8 mouse cellular contexts compared by ENCODE assay signal in the genomic region with DNA sequence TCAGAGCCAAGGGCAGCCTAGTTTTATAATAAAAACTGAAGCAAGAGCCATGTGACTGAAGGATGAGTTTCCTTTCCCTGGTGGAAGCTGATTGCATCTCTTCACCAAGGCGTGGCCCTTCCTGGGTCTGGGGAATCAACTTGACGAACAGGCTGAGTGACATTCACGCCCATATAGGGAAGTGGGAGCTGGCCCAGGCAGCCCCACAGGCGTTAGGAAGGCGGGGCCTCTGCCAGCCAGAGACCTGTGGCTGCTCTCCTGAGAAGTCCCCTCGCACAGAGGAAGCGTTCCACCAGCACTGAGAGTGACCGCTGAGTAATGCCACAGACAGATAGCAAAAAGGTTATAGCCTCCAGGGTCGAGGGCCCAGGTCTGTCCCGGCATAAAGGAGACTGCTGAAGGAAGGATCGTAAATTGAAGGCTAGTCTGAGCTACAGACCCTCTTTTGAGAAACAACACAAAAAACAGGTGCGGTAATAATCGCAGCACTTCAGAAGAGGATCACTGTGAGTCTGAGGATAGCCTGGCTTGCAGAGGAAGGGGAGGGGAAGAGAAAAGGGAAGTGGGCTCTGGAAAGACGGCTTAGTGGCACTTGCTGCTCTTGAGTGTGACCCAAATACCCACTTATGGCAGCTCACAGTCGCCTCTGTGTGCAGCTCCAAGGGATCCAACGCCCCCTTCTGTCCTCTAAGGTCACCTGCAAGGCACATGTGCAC. TPM values are rescaled to one million over a fixed set of nuclear protein-coding genes. Genes with fewer than 3 reads are reported as not detected.
A peak's percentile ranks its signal among the peaks of the same experiment; 100 is the strongest.
DNase-seq lines count a peak whose midpoint lies in the region; ATAC-seq and TF ChIP-seq lines count a peak whose summit lies in the region.

No protein-coding gene starts in this region.

- no peaks in the 10 kb centered on the region for H3K9me3 ChIP-seq in hindbrain, postnatal 0 days (ENCODE audit: low read length)
- H3K9me3 ChIP-seq in liver, embryonic 14.5 days (ENCODE audit: control insufficient read depth, low read length), result no peaks in the 10 kb centered on the region

- WGBS in hindbrain, postnatal 0 days, result 5% methylated on average over 16 of the region's 16 CpGs
- under 1% methylated on average over 16 of the region's 16 CpGs for WGBS in liver, embryonic 14.5 days (ENCODE audit: insufficient replicate concordance)
- WGBS in thymus, adult 2 months, result 3% methylated on average over 16 of the region's 16 CpGs

- peak overlapping the region; percentile 35 for H3K4me2 ChIP-seq in hindbrain, postnatal 0 days (ENCODE audit: low read depth, low read length)
- H3K4me2 ChIP-seq in liver, embryonic 14.5 days (ENCODE audit: low read depth), result peak overlapping the region; percentile 84

- H3K4me1 ChIP-seq in hindbrain, postnatal 0 days (ENCODE audit: insufficient read depth, low read length), result no peaks in the 10 kb centered on the region
- peaks cover 17 to 25% of the 10 kb centered on the region in 2 experiments for H3K4me1 ChIP-seq in liver, embryonic 14.5 days (replicated peaks; ENCODE audit: control insufficient read depth in 2 of 2, insufficient read depth in 2 of 2, low read length in 1 of 2)
- H3K4me1 ChIP-seq in thymus, adult 2 months (replicated peaks; ENCODE audit: control insufficient read depth, insufficient read depth, low read length), result peaks cover 27% of the 10 kb centered on the region

- no peaks in the 10 kb centered on the region for H3K36me3 ChIP-seq in hindbrain, postnatal 0 days (ENCODE audit: insufficient read depth, low read length)
- no peaks in the 10 kb centered on the region for H3K36me3 ChIP-seq in liver, embryonic 14.5 days (replicated peaks; ENCODE audit: control insufficient read depth, insufficient read depth, low read depth)
- H3K36me3 ChIP-seq in thymus, adult 2 months (ENCODE audit: control insufficient read depth, insufficient read depth, low read length), result no peaks in the 10 kb centered on the region

- no peaks in the 10 kb centered on the region for H3K27me3 ChIP-seq in hindbrain, postnatal 0 days (ENCODE audit: insufficient read depth, low read length)
- H3K27me3 ChIP-seq in liver, embryonic 14.5 days (ENCODE audit: control insufficient read depth, insufficient read depth, low read length), result no peaks in the 10 kb centered on the region
- no peaks in the 10 kb centered on the region for H3K27me3 ChIP-seq in thymus, adult 2 months (ENCODE audit: control insufficient read depth, insufficient read depth, low read length)

- peak; percentile 73 for DNase-seq in layer of hippocampus, adult 9-11 months
- no peak for DNase-seq in layer of hippocampus, postnatal 36 days
- DNase-seq in c-Kit-positive CD71-positive TER-119-positive erythroid progenitor cells, embryonic 14.5 days (ENCODE audit: low spot score), result peak; percentile 76
- DNase-seq in gastrocnemius, adult 8-10 months (ENCODE audit: low spot score in 2 of 2), result peak; percentile 39
- peak; percentile 68 for DNase-seq in hindbrain, postnatal 0 days (ENCODE audit: low spot score)
- peak; percentile 73 for DNase-seq in liver, embryonic 14.5 days (ENCODE audit: low read depth in 3 of 3, low spot score in 3 of 3)
- DNase-seq in natural killer cell, adult 2 months (ENCODE audit: low spot score in 2 of 2), result peak; percentile 64 to 68
- DNase-seq in thymus, adult 2 months, result peak; percentile 58

- TF ChIP-seq CTCF in hindbrain, postnatal 0 days (IDR thresholded peaks at IDR 0.05; ENCODE audit: low read depth), result peak; percentile 64
- peak; percentile 82 for TF ChIP-seq CTCF in liver, embryonic 14.5 days (IDR thresholded peaks at IDR 0.05; ENCODE audit: low read depth)
- TF ChIP-seq CTCF in thymus, adult 2 months (IDR thresholded peaks at IDR 0.05; ENCODE audit: borderline replicate concordance, control insufficient read depth, extremely low read depth, insufficient read depth, low read length, poor library complexity), result no peak

- TF ChIP-seq EP300 in liver, embryonic 14.5 days (IDR thresholded peaks at IDR 0.05; ENCODE audit: low read depth), result no peak

- no peak overlapping the region; the same call in 1 of the 2 replicates for H3K27ac ChIP-seq in hindbrain, postnatal 0 days
- H3K27ac ChIP-seq in liver, embryonic 14.5 days, result peak overlapping the region; percentile 80
- H3K27ac ChIP-seq in thymus, adult 2 months (ENCODE audit: control insufficient read depth, insufficient read depth, low read length), result peak overlapping the region; percentile 81

- no peak overlapping the region for H3K9ac ChIP-seq in hindbrain, postnatal 0 days (replicated peaks; ENCODE audit: low read length)
- peak overlapping the region; percentile 68 for H3K9ac ChIP-seq in liver, embryonic 14.5 days (replicated peaks)

- no peak overlapping the region for H3K4me3 ChIP-seq in hindbrain, postnatal 0 days (ENCODE audit: low read length)
- H3K4me3 ChIP-seq in liver, embryonic 14.5 days (ENCODE audit: insufficient read depth in 1 of 2, low read depth in 2 of 2, low read length in 2 of 2), result peak overlapping the region; percentile 47 to 48
- peak overlapping the region; percentile 19 for H3K4me3 ChIP-seq in thymus, adult 2 months (ENCODE audit: control insufficient read depth, insufficient read depth, low read length)

- peak; percentile 27; the same call in 1 of the 2 replicates for TF ChIP-seq POLR2A in thymus, adult 2 months (IDR thresholded peaks at IDR 0.05; ENCODE audit: control insufficient read depth, extremely low read depth, insufficient read depth, low read length, poor library complexity)

- ATAC-seq in hindbrain, postnatal 0 days, result peak; percentile 30; the same call in 1 of the 2 replicates
- ATAC-seq in liver, embryonic 14.5 days (ENCODE audit: insufficient read depth), result peak; percentile 73

RNA-seq across cellular contexts. Expression of a gene that starts 5.2 kb away (rescaled TPM):
- total RNA-seq in layer of hippocampus, postnatal 36 days (2021), result 10 to 100 TPM; 31.4 to 33.4 TPM
- 10 to 100 TPM; 20.5 to 26.4 (median 25.2) TPM for total RNA-seq in gastrocnemius, adult 8-10 months (2022)
- 38.4 and 41.9 TPM in 2 replicates for total RNA-seq in hindbrain, postnatal 0 days (2014; rRNA removed)
- polyA plus RNA-seq in hindbrain, postnatal 0 days (2015; fragmentation: Nextera tagmentation; extraction: Ambion mirVana), result 23.4 and 23.6 TPM in 2 replicates
- 18.3 and 19.2 TPM in 2 replicates for polyA plus RNA-seq in liver, embryonic 14.5 days (2012; rRNA removed)
- 22.7 and 32.9 TPM in 2 replicates for polyA plus RNA-seq in liver, embryonic 14.5 days (2014; fragmentation: Nextera tagmentation; extraction: Ambion mirVana)
- 84.5 and 116 TPM in 2 replicates for polyA plus RNA-seq in thymus, adult 2 months (2012; rRNA removed)

RNA-seq across cellular contexts. Expression of a gene that starts 41.2 kb away (rescaled TPM):
- total RNA-seq in layer of hippocampus, postnatal 36 days (2021), result 10 to 100 TPM; 77.3 to 80.9 TPM
- total RNA-seq in gastrocnemius, adult 8-10 months (2022), result 10 to 100 TPM; 23.1 to 26.1 (median 24.6) TPM
- total RNA-seq in hindbrain, postnatal 0 days (2014; rRNA removed), result 155 and 172 TPM in 2 replicates
- polyA plus RNA-seq in hindbrain, postnatal 0 days (2015; fragmentation: Nextera tagmentation; extraction: Ambion mirVana), result 50.1 and 50.3 TPM in 2 replicates
- 19.2 and 19.4 TPM in 2 replicates for polyA plus RNA-seq in liver, embryonic 14.5 days (2012; rRNA removed)
- polyA plus RNA-seq in liver, embryonic 14.5 days (2014; fragmentation: Nextera tagmentation; extraction: Ambion mirVana), result 15.6 and 19.6 TPM in 2 replicates
- 186 and 190 TPM in 2 replicates for polyA plus RNA-seq in thymus, adult 2 months (2012; rRNA removed)

RNA-seq across cellular contexts. Expression of a gene that starts 41.3 kb away (rescaled TPM):
- 10 to 100 TPM; 47.0 to 51.3 TPM for total RNA-seq in layer of hippocampus, postnatal 36 days (2021)
- 10 to 100 TPM; 16.7 to 20.4 (median 18.1) TPM for total RNA-seq in gastrocnemius, adult 8-10 months (2022)
- 15.1 and 15.4 TPM in 2 replicates for total RNA-seq in hindbrain, postnatal 0 days (2014; rRNA removed)
- 42.9 and 47.1 TPM in 2 replicates for polyA plus RNA-seq in hindbrain, postnatal 0 days (2015; fragmentation: Nextera tagmentation; extraction: Ambion mirVana)
- polyA plus RNA-seq in liver, embryonic 14.5 days (2012; rRNA removed), result 4.7 and 6.2 TPM in 2 replicates
- 8.8 and 10.3 TPM in 2 replicates for polyA plus RNA-seq in liver, embryonic 14.5 days (2014; fragmentation: Nextera tagmentation; extraction: Ambion mirVana)
- 17.8 and 18.1 TPM in 2 replicates for polyA plus RNA-seq in thymus, adult 2 months (2012; rRNA removed)

Comparison
In these comparisons a context has a peak if more than half of its experiments do, and no peak if none do; other contexts are left out.
1. DNase-seq: peak in layer of hippocampus, adult 9-11 months (single experiment), c-Kit-positive CD71-positive TER-119-positive erythroid progenitor cells, embryonic 14.5 days (single experiment), gastrocnemius, adult 8-10 months (2 of 2), hindbrain, postnatal 0 days (single experiment), liver, embryonic 14.5 days (3 of 3), natural killer cell, adult 2 months (2 of 2) and thymus, adult 2 months (single experiment); none in layer of hippocampus, postnatal 36 days (0 of 2).